Mouse (Mus musculus): ENCODE results near the gene Fto.

Gene Fto

GRCm38 (mm10) chr8:91572630-91573029, 259.3 kb downstream of the Fto start:
- peak in 1 of 2 experiments; percentile 46 for DNase-seq

DNA sequence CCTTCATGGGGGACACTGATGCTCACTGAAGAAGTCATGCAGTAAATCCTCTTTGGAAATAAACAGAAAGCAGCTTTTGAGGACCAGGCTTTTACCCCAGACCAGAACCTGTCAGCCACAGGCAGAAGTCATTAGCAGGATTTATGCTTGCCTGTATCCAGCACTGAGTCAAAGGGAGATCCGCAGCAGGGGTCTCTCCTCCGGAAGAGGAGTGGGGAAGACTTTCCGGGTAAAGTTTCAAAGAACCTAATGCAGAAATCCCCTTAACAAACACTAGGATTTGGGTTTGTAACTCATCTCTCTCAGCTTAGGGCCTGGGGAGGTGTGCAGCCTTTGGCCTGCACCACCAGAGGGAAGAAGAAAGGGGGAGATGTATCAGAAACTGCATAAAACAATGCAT, 262.3 kb downstream of the Fto start:
- no peak for DNase-seq

DNA sequence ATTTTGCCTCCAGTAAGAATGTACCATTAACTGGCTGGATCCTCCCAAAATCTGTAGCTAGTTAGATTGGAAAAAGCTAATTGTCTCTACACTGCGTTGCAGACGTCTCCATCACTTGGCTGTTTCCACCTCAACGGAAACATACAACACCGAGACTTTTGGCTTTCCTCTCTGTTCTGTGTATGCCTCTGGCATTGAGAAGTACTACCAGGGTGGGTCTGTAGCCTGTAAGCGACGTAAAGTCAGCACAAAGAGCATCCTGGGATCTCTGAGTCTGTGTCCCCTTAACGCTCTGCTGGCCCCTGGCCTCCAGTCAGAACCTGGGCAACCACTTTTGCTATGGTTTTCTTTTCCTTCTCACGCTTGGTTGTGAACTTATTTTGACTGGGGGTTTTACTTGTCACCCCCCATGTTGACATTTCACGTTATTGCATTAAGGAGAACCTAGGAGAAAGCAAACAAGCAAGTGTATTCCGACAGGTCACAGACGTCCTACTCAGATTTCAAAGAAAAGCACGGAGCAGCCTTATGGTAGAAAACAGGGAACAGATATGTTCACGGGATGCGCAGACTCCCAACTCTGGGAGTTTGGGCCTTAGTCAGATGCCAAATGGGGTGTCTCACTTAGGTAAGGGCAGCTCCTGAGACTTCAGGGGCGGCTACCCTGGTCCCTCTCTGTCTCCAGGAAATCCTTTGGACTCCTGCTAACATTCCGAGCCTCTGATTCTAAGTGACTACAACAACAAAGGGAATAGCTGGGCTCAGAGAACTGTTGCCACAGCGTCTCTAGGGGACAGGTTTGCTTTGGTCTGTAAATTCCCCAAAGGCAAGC, 263.0 kb downstream of the Fto start:
- DNase-seq, result no peak

DNA sequence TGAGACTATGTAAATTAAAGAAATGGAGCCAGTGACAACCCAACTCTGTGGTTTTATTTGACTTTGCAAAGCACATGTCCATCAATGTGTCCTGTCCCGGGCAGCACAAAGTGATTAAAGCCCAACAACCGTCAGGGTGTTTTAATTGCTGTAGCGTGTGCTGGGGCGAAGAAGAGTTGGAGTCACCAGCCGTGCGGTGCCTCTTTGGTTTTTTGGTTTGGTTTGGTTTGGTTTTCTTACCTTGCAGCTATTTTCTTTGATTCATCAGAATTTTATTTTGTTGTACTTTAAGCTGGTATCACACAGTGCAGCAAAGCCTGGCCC, 263.6 kb downstream of the Fto start:
- DNase-seq, result no peak

DNA sequence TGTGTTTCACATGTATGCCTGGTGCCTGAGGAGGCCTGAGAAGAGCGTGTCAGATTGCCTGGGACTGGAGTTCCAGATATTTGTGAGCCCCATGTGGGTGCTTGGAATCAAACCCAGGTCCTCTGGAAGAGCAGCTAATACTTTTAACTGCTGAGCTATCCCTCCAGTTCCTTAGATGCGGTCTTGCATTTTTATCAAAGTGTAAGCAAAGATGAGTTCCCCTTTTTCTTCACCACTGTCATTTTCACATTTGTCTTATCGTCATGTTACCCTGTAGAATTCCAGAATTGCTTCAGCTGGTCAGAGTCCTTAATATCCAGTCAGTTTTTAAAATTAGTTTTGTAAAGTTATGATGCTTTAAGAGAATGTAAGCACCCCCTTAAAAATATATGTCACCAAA, 264.3 kb downstream of the Fto start:
- no peak for DNase-seq

GRCm38 (mm10) chr8:91584620-91585415, 271.5 kb downstream of the Fto start:
- no peak for DNase-seq

DNA sequence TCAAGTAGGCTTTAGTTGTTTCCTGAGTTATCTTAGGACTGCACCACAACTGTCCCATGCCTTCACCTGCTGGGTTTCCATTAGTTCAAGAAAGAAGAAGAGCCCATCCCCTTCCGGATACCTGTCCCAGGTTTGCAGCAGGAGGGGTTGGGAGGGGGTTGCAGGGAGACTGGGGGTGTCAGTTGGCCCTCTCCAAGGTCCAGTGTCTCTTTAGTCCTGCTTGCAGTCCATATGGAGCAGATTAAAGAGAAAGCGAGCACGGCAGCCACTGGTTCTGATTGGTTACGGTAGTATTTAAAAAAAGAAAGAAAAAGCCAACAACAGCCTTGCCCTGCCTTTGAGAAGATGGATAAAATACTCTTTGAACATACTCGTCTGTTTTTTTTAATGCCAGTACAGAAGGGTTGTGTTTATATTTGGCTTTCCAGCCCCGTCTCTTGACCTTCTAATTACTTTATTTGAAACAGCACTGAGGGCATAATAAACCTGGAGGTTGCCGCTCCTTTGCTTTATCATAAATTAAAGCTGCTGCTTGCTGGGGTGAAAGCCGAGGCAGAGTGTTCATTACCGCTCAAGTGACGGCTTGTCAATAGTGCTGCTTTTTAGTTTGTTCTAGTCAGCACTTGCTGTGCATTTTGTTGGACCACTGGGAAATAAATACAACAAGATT, 279.2 kb downstream of the Fto start:
- DNase-seq, result no peak

DNA sequence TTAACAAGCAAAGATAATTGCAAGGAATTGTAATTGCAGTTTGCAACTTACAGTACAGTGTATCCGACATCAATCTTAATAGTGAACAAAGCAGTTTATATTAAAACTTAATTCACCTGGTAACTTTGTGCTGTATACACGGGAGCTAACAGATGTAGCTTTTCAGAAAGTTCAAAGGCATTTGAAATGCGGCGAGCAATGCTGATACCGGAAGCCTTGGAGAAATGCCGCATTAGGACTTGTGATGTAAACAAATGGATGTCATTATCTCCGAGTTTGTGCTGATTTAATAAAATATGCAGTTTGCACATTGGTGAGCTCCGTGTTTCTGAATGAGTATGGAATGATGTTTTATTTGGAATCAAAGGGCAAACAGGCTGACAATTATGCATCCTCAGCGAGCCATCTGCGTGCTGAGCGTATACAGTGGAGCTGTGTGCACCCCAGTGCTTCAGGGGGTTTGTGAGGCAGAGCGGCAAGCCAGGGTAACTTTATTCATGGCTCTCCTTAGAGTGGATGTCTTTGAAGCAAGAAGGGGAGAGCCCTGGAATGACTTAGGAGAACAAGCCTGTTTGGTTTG, 280.0 kb downstream of the Fto start:
- DNase-seq, result no peak

DNA sequence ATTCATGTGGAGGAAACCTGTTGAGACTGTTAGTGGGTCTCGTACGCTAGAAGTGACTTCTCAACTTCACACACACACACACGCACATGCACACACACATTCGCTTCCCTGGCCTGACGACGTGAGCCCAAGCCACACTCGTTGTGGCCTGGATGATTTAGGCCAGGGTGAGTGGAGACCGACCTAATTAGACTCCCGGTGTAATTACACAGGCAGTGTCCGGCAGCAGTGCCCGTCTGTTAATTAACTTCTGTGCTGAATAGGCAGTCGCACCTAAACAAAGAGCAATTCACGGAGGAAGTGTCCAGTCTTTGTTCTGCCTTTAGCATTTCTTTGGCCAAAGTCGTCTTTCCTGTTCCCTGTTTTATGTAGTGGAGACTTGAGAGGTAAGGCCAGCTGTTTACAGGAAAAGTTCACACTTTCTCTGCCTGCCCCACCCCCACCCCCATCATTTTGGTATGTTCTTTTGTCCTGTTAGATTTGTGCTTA, 286.1 kb downstream of the Fto start:
- DNase-seq, result no peak

- DNase-seq, result peak in 1 of 2 experiments; percentile 49
These were observed 290.4 kb downstream of the Fto start for GRCm38 (mm10) chr8:91603751-91604150.

DNA sequence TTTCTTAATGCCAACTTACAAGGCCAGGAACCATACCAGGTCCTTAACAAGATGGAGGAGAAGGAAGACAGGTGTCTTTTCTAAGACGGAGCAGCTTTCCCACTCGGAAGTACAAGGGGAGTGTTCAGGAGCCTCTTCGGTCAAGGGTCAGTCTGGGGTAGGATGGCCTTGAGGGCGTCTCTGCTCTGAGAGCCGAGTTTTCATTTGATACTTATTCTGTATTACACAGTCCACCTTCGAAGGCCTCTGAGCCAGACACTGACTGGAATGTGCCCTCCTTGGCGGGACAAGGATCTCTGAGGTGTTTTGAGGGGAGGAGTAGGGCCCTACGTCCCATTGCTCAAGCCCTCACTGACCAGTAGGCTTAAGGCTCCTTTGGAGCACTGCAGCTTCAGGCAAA, 292.6 kb downstream of the Fto start:
- DNase-seq, result no peak

- peak; percentile 62 to 74 for DNase-seq
These were observed 293.8 kb downstream of the Fto start for GRCm38 (mm10) chr8:91607091-91607490.

GRCm38 (mm10) chr8:91611191-91611590, 297.9 kb downstream of the Fto start:
- no peak for DNase-seq

- DNase-seq, result no peak
These were observed 298.5 kb downstream of the Fto start for GRCm38 (mm10) chr8:91611723-91612362.

DNA sequence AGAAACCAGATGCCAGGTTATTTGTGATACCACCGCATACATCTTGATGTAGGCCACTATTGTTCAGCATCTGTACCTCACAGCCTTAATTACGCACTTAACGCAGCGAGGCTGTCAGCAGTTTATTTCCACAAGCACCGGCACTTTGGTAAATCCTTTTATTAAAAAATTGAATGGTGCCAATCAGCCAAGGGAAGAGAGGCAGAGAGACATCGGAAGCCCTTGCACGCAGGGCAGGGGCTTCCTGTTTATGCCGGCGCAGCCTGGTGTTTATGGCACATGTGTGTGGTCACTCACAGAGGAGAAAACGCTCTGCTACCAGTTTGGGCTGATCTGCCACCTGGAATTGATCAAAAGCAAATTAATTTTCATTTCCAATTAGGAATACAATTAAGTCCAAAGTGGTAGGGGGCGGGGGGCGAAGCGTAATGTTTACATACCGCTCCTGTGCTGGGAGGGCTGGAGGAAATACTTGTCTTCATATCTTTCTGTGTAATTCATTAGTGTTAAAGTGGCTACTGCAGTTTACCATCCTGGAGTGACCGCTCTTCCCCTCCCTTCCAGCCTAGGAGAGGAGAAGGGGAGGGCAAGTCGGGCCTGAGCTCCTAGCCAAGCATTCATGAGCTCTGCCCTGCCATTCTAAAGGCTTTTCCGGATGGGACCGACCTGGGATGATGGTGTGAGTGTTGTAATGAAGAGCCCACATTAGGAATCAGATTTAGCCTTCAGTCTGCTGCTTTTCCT, 299.2 kb downstream of the Fto start:
- DNase-seq, result no peak

DNA sequence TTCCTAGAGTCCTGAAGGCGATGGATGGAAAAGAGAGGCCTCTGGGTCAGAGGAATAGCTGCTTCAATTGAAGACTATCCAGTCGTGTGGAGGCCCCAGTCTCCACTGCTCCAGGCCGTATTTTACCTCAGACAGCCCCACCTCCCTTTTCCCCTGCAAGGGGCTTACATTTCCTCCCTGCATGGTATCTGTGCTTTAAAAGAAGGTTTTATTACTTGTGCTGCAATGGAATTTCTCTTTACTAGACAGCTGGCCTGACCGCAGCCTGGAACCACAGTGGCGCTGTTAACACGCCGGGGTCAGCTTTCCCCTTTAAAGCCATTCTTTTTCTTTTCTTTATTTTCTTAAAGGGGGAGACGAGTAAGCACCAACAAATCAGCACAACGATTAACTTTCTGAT, 300.3 kb downstream of the Fto start:
- DNase-seq, result no peak

DNA sequence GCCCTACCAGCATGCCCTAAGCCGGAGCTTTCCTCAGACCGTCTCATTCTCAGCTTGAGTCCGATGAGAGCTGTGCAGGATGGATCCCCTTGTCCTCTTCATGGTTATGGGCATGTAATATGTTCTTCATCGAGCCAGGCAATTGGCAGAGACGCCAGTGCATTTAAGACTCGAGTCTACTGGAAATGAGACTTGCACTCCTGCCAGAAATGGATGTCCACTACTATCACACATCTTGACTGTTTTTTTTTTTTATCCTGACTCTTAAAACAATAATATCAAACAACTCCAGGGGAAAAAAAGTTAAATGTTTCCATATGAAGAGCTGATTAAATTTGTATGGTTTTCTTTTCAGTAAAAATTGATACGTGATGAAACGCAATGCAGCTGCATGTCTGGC, 301.9 kb downstream of the Fto start:
- no peak for DNase-seq

- no peak for DNase-seq
These were observed 302.7 kb downstream of the Fto start for GRCm38 (mm10) chr8:91615781-91616683.

GRCm38 (mm10) chr8:91617772-91618171, 304.4 kb downstream of the Fto start:
- DNase-seq, result no peak

- DNase-seq, result no peak
These were observed 309.4 kb downstream of the Fto start for GRCm38 (mm10) chr8:91622757-91623156.
